In genomic region chr11:106515079-106515745, GRCm38 (mm10) we compare ENCODE assay signal across 8 mouse cellular contexts. TPM values are rescaled to one million over a fixed set of nuclear protein-coding genes. Genes with fewer than 3 reads are reported as not detected.
DNase-seq lines count a peak whose midpoint lies in the region; ATAC-seq lines count a peak whose summit lies in the region.

No protein-coding gene starts in this region.

- H3K4me1 ChIP-seq in hindbrain, embryonic 14.5 days (replicated peaks; ENCODE audit: control insufficient read depth, insufficient read depth, low read length): peaks cover 5% of the 10 kb centered on the region

- H3K27ac ChIP-seq in hindbrain, embryonic 14.5 days: no peak overlapping the region

- H3K36me3 ChIP-seq in hindbrain, embryonic 14.5 days (replicated peaks; ENCODE audit: control insufficient read depth, insufficient read depth): peaks cover 16% of the 10 kb centered on the region

- H3K4me2 ChIP-seq in hindbrain, embryonic 14.5 days (replicated peaks): no peak overlapping the region

- H3K4me3 ChIP-seq in hindbrain, embryonic 14.5 days (replicated peaks; ENCODE audit: low read length): no peak overlapping the region

- H3K27me3 ChIP-seq in hindbrain, embryonic 14.5 days (ENCODE audit: control insufficient read depth, insufficient read depth, low read length): no peaks in the 10 kb centered on the region

- 51% methylated on average over 16 of the region's 16 CpGs for WGBS in hindbrain, embryonic 14.5 days

- ATAC-seq in hindbrain, embryonic 14.5 days (ENCODE audit: low FRiP score): no peak; the same call in 1 of the 2 replicates
- ATAC-seq in megakaryocyte progenitor cell, adult 5-6 weeks (replicated peaks; ENCODE audit: poor library complexity): peak; percentile 91

- 0 out of 2 replicates have a peak overlapping the region, but pooled peaks have one; percentile 31 for H3K9ac ChIP-seq in hindbrain, embryonic 14.5 days

- H3K9me3 ChIP-seq in hindbrain, embryonic 14.5 days (ENCODE audit: control insufficient read depth, low read length): no peaks in the 10 kb centered on the region

- DNase-seq in frontal cortex, postnatal 36 days (ENCODE audit: low spot score in 2 of 2): peak; percentile 26
- no peak for DNase-seq in frontal cortex, postnatal 10 days (ENCODE audit: low spot score in 2 of 2)
- peak; percentile 38 for DNase-seq in 3T3-L1 (ENCODE audit: low read depth, low spot score)
- DNase-seq in hindbrain, embryonic 14.5 days (ENCODE audit: low spot score): no peak
- no peak for DNase-seq in spleen, adult 18-20 months
- DNase-seq in embryo, embryonic 10.5 days (ENCODE audit: low spot score): no peak
- no peak for DNase-seq in lung, postnatal 25 days (ENCODE audit: low spot score)

RNA-seq across cellular contexts. Expression of gene Ern1, which starts 27.6 kb away (rescaled TPM):
- polyA plus RNA-seq in hindbrain, embryonic 14.5 days (2014; fragmentation: Nextera tagmentation; extraction: Ambion mirVana): 5.0 and 7.2 TPM in 2 replicates
- total RNA-seq in megakaryocyte progenitor cell, adult 5-6 weeks (2015): 54.0 and 58.6 TPM in 2 replicates
- 45.6 and 50.2 TPM in 2 replicates for total RNA-seq in megakaryocyte progenitor cell, adult 5-6 weeks (2017)

Comparison
In these comparisons a context has a peak if more than half of its experiments do, and no peak if none do; other contexts are left out.
1. DNase-seq: peak in frontal cortex, postnatal 36 days (2 of 2) and 3T3-L1 (single experiment); none in frontal cortex, postnatal 10 days (0 of 2), hindbrain, embryonic 14.5 days (single experiment), spleen, adult 18-20 months (0 of 2), embryo, embryonic 10.5 days (single experiment) and lung, postnatal 25 days (single experiment).